Mouse (Mus musculus): ENCODE results near the gene Gsta1. TPM values are rescaled to one million over a fixed set of nuclear protein-coding genes. Genes with fewer than 3 reads are reported as not detected.
"Not testable (repeated sequence)": the region's sequence is repeated elsewhere in the genome, so short reads cannot be mapped to it uniquely, and the experiment has no call there.

The Gsta1 gene
- total RNA-seq (2012; rRNA removed), result not detected in 2 replicates
- not detected for polyA plus RNA-seq (2012; ENCODE audit: insufficient read depth in 1 of 2, insufficient read length in 2 of 2, low read depth in 1 of 2, low replicate concordance in 2 of 2, missing spikeins in 1 of 2)

- not testable (repeated sequence) for H3K27me3 ChIP-seq (ENCODE audit: control insufficient read depth in 1 of 2, insufficient read depth in 2 of 2, low read length in 2 of 2); H3K36me3 ChIP-seq (ENCODE audit: control insufficient read depth in 1 of 2, insufficient read depth in 2 of 2, low read length in 2 of 2); H3K9ac ChIP-seq (ENCODE audit: control insufficient read depth, low read depth, low read length, poor library complexity, severe bottlenecking); H3K4me1 ChIP-seq (ENCODE audit: control insufficient read depth in 1 of 2, insufficient read depth in 2 of 2, low read length in 2 of 2); H3K27ac ChIP-seq (ENCODE audit: control insufficient read depth, low read depth, low read length); DNase-seq (ENCODE audit: low read depth, low spot score); H3K79me2 ChIP-seq (ENCODE audit: control insufficient read depth, insufficient read depth, low read length, poor library complexity); H3K4me3 ChIP-seq (ENCODE audit: control insufficient read depth in 1 of 2, insufficient read depth in 1 of 2, low read depth in 2 of 2, low read length in 2 of 2); H3K9me3 ChIP-seq (replicated peaks; ENCODE audit: insufficient read depth, low read length)
These were observed at the start of gene Gsta1 for GRCm38 (mm10) chr9:78230461-78230860. Gsta1 (plus strand) TSS chr9:78230656.

GRCm38 (mm10) chr9:78182474-78182873 lies 48.0 kb upstream of the Gsta1 start, which contains the start of gene Gsta4:
Gsta4 (plus strand) TSS chr9:78182774.
- H3K27ac ChIP-seq (ENCODE audit: control insufficient read depth, low read depth, low read length); DNase-seq (ENCODE audit: low read depth, low spot score); H3K9ac ChIP-seq (ENCODE audit: control insufficient read depth, low read depth, low read length, poor library complexity, severe bottlenecking); H3K27me3 ChIP-seq (ENCODE audit: control insufficient read depth in 1 of 2, insufficient read depth in 2 of 2, low read length in 2 of 2); H3K4me1 ChIP-seq (ENCODE audit: control insufficient read depth in 1 of 2, insufficient read depth in 2 of 2, low read length in 2 of 2); H3K36me3 ChIP-seq (ENCODE audit: control insufficient read depth in 1 of 2, insufficient read depth in 2 of 2, low read length in 2 of 2); H3K9me3 ChIP-seq (replicated peaks; ENCODE audit: insufficient read depth, low read length); H3K4me3 ChIP-seq (ENCODE audit: control insufficient read depth in 1 of 2, insufficient read depth in 1 of 2, low read depth in 2 of 2, low read length in 2 of 2); H3K79me2 ChIP-seq (ENCODE audit: control insufficient read depth, insufficient read depth, low read length, poor library complexity): not testable (repeated sequence)

GRCm38 (mm10) chr9:78185686-78186085 lies 44.8 kb upstream of the Gsta1 start:
- H3K9me3 ChIP-seq (replicated peaks; ENCODE audit: insufficient read depth, low read length), result no peaks in the 10 kb centered on the region
- H3K4me1 ChIP-seq (ENCODE audit: control insufficient read depth in 1 of 2, insufficient read depth in 2 of 2, low read length in 2 of 2), result peaks cover 6 to 19% of the 10 kb centered on the region in 2 experiments
- no peak overlapping the region for H3K4me3 ChIP-seq (ENCODE audit: control insufficient read depth in 1 of 2, insufficient read depth in 1 of 2, low read depth in 2 of 2, low read length in 2 of 2)
- no peak for TF ChIP-seq TBP (IDR thresholded peaks at IDR 0.05; ENCODE audit: low read depth, low read length)
- TF ChIP-seq NRF1 (IDR thresholded peaks at IDR 0.05; ENCODE audit: insufficient read depth, low read depth, low read length, poor library complexity, severe bottlenecking), result no peak
- no peak for TF ChIP-seq UBTF (IDR thresholded peaks at IDR 0.05; ENCODE audit: borderline replicate concordance, insufficient read depth, low read depth, low read length)
- no peak for TF ChIP-seq SMC3 (IDR thresholded peaks at IDR 0.05; ENCODE audit: low read depth, low read length)
- TF ChIP-seq MAFK (IDR thresholded peaks at IDR 0.05; ENCODE audit: borderline replicate concordance, low read depth, low read length), result no peak
- no peak for TF ChIP-seq ZKSCAN1 (IDR thresholded peaks at IDR 0.05; ENCODE audit: low read depth, low read length)
- no peak for TF ChIP-seq TAL1 (IDR thresholded peaks at IDR 0.05; ENCODE audit: low read length)
- TF ChIP-seq CTCF (IDR thresholded peaks at IDR 0.05 in 2 of 3, conservative IDR thresholded peaks at IDR 0.05 in 1 of 3; ENCODE audit: control insufficient read depth in 1 of 3, insufficient read depth in 1 of 3, low read depth in 2 of 3, low read length in 3 of 3, poor library complexity in 1 of 3, severe bottlenecking in 1 of 3), result no peak
- no peak for TF ChIP-seq CHD1 (IDR thresholded peaks at IDR 0.05; ENCODE audit: low read depth, low read length)
- TF ChIP-seq MYC (IDR thresholded peaks at IDR 0.05; ENCODE audit: low read depth, low read length), result no peak
- no peak overlapping the region for H3K27ac ChIP-seq (ENCODE audit: control insufficient read depth, low read depth, low read length)
- no peaks in the 10 kb centered on the region for H3K27me3 ChIP-seq (ENCODE audit: control insufficient read depth in 1 of 2, insufficient read depth in 2 of 2, low read length in 2 of 2)
- DNase-seq (ENCODE audit: low read depth, low spot score), result no peak
- no peak overlapping the region for H3K9ac ChIP-seq (ENCODE audit: control insufficient read depth, low read depth, low read length, poor library complexity, severe bottlenecking)
- peaks cover 0 to 14% of the 10 kb centered on the region in 2 experiments; a peak in 2 of 4 replicates for H3K36me3 ChIP-seq (ENCODE audit: control insufficient read depth in 1 of 2, insufficient read depth in 2 of 2, low read length in 2 of 2)
- no peaks in the 10 kb centered on the region for H3K79me2 ChIP-seq (ENCODE audit: control insufficient read depth, insufficient read depth, low read length, poor library complexity)

All from MEL (cell line).